Mouse (Mus musculus) kidney, postnatal 14 days (tissue): Measurements from ENCODE around the gene Gzma.

Source experiments
- DNase-seq: peaks from one replicate; pipeline ENCODE4 v3.0.0; 2022; ENCODE audit warnings: mixed read lengths

Gene Gzma

GRCm38 (mm10) chr13:113045458-113046110 is 55.2 kb downstream of the Gzma start:
- no peak for DNase-seq

GRCm38 (mm10) chr13:113044876-113045275 is 55.9 kb downstream of the Gzma start:
- DNase-seq, result no peak
